Mouse (Mus musculus) testis, postnatal 14 days (tissue): ENCODE measurements around the gene Hist1h2af.

ENCODE experiments used
- DNase-seq: peaks from one replicate; pipeline ENCODE4 v3.0.0; 2021; ENCODE audit warnings: low spot score

The Hist1h2af gene

GRCm38 (mm10) chr13:23515281-23515680, 18.4 kb upstream of the Hist1h2af start:
- DNase-seq = no peak

DNA sequence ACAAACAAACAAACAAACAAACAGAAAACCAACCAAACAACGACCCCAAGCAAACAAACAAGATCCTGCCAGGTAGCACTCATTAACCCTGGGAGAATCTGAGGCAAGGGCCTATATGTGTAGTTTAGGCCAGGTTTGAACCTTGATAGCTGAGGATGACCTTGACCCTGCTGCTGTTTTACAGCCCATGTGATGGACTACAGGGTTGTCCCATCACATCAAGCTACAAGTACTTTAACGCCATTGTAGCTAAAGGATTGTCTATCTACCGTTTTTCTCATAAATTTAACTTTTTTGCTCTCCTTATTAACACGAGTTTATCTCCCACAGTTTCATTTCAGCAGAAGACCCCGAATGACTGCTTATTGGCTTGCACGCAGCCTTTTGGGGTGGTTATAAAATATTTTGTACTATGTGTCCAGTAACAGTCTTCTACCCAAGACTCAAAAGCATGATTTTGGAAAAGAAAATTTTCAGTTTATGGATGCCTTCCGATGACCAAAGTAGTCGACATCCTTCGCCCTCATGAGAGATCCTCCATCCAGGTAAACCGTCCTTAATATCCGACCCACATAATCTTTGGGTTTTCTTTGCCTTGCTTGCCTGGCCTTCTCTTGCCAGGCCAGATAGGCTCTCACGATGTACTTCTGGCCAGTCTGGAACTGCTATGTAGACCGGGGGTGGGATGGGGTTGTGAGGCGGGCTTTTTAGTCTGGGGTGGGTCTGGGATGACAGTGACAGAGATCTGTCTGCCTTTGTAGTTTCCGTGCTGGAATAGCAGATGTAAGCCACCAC, 17.7 kb upstream of the Hist1h2af start:
- no peak for DNase-seq

DNA sequence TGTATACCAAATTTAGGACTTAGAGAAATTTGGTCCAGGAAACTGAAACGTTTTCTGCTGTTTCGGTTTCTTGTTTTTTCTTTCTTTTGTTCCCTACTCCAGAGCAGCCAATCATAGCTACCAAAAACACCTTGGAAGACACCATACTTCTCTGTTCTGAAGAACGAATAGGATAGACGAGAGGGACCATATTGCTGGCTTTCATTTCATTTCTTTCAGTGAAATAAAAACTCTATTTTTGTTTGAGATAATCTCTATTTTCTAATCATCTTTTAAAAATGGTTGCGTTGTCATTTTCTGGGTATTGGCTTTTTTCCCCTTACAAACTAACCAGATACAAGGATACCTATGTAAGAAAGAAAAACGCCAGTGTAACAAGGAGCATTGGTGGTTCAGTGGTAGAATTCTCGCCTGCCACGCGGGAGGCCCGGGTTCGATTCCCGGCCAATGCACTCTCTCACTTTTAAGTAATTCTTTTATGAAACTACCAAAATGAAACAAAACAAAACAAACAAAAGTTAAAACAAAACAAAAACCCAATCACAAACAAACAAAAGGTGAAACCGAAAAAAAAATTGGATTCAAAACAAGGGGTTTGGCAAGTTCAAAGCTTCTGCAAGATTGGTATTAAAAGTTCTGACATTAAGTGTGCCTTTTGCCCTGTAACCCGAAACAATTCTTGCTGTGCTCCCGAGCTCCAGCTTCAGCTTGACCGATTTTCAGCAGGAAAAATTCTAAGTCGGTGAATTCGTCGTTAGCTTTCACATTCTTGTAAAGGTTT, 16.7 kb upstream of the Hist1h2af start:
- DNase-seq = no peak

DNA sequence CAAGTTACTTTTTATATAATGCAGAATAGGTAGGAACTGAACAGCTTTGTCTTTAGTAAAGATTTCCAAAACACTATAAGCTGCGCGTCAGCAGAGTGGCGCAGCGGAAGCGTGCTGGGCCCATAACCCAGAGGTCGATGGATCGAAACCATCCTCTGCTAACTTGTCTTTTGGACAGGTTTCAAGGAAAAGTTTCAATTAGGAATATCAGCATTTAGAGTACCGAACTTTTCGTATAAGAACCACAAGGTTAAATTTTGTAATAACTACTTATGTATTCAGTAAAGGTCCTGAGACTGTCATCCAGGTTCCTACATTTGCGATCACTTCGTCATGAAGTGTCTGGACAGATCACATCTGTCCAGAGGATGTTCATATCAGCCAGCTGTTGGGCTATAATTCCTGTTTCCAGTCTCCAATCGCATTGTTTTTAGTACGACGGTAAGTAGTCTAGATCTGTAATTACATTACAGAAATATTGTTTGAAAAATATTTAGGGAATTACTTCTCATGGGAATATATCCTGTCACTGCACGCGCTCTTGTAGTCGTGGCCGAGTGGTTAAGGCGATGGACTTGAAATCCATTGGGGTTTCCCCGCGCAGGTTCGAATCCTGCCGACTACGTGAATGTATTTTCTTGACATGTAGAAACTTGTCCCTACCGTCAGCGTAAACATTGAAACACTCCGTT, 16.0 kb upstream of the Hist1h2af start:
- peak; percentile 83 for DNase-seq

- no peak for DNase-seq
Measured at GRCm38 (mm10) chr13:23518295-23518603, 15.5 kb upstream of the Hist1h2af start.

DNA sequence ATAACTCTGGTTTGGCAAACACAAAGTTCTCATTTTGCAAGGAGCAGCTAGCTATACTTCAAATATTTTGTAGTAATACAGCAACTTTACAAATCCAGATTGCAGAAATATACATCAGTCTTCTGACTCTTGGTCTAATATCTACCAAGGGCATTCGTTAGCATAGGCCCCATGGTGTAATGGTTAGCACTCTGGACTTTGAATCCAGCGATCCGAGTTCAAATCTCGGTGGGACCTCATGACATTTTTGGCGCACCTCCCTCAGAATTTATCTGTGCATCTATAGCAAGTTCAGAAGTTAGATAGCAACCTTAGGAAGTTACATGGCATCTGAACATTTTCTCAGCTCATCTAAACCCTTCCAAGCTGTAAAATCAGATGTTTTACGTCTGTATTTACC, 14.8 kb upstream of the Hist1h2af start:
- DNase-seq = peak; percentile 62

DNA sequence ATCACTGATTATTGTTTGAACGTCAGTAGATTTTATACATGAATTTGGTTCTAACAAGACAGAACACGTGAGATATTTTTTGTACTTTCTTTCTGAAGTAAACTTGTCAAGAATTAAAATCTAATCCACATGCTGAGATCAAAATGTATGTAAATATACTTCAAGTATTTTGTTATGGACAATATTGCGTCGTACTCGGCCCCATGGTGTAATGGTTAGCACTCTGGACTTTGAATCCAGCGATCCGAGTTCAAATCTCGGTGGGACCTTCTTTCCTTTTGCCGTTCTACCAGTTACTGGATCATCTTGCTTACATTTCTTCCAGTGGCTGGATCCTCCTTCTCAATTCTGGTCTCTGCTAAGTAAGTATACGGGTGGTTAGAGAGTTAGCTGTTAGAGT, 14.3 kb upstream of the Hist1h2af start:
- peak; percentile 68 for DNase-seq

- DNase-seq = peak; percentile 77
Measured at GRCm38 (mm10) chr13:23521703-23522102, 12.0 kb upstream of the Hist1h2af start.

DNA sequence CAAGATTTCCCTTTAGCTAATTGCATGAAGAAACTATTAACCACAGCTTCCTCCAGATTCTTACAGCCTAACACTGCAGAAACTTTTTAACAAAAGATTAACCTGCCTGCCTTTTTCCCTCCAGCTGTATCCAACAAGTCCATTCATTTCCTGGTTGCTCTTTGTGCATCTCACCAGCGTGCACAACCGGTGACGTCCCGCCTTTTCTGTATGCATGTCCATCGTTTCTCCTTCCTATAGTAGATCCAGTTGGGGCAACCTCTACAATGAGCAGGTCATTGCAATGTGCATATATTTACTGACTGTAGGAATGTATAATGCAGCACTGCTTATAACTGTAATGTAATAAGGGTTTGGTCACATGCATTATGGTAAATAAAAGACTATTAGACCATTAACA, 9.7 kb upstream of the Hist1h2af start:
- DNase-seq = no peak

DNA sequence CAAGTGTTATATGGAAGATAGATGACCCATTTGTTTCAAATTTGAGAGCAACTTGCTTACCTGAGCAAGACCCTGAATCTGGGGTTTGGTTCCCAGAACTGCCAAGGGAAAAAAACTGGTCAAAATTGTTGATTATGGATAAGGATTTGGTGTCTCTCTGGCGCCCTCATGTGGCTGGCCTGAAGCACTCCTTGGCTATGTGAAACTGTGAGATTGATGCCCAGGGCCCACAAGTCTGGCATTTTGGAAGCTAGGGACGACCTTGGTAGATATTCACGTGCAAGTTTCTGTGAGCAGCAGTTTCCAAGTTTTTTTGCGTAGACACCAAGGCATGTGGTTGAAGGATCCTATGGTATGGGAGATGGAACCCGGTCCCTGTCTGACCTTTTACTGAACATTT, 9.1 kb upstream of the Hist1h2af start:
- peak; percentile 66 for DNase-seq

- DNase-seq = no peak
Measured at GRCm38 (mm10) chr13:23525901-23526300, 7.8 kb upstream of the Hist1h2af start.

GRCm38 (mm10) chr13:23526312-23526711, 7.4 kb upstream of the Hist1h2af start:
- DNase-seq = peak; percentile 81

- DNase-seq = no peak
Measured at GRCm38 (mm10) chr13:23529005-23529404, 4.7 kb upstream of the Hist1h2af start.

- no peak for DNase-seq
Measured at GRCm38 (mm10) chr13:23529480-23530165, 4.1 kb upstream of the Hist1h2af start.

DNA sequence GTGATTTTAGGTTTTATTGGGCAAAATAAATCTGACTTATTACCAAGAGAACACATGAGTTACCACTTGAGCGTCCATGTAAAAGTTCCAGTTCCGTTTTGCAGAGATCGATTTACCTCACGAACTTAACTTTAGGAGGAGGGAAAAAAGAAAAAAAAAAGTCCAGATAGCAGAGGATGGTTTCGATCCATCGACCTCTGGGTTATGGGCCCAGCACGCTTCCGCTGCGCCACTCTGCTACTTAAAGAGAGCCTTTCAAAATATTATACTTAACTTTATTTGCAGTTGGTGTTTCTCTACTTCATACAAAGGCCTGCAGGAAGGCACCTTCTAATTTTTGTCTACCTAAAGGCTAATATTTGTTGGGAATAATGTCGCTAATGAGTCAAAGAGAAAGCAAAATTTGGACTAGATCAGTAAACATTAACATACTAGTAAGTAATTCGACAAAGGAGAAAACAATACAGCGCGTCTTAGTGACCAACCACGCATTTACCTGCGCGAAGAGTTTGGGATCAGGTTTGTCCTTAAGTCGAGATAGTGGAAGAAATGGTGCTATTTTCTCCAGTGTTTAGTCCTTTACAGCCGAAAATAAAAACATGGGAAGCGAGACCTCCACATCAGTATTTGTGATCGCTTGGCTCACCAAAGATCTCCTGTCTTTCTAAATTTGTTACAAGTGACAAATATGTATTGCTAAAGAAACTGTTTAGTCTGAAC, 3.4 kb upstream of the Hist1h2af start:
- peak; percentile 56 for DNase-seq

- DNase-seq = peak; percentile 99
Measured at GRCm38 (mm10) chr13:23530901-23531875, 2.5 kb upstream of the Hist1h2af start, which contains the start of gene Hist1h4h. Gene Hist1h4h, plus strand, starts transcription at chr13:23531050.

DNA sequence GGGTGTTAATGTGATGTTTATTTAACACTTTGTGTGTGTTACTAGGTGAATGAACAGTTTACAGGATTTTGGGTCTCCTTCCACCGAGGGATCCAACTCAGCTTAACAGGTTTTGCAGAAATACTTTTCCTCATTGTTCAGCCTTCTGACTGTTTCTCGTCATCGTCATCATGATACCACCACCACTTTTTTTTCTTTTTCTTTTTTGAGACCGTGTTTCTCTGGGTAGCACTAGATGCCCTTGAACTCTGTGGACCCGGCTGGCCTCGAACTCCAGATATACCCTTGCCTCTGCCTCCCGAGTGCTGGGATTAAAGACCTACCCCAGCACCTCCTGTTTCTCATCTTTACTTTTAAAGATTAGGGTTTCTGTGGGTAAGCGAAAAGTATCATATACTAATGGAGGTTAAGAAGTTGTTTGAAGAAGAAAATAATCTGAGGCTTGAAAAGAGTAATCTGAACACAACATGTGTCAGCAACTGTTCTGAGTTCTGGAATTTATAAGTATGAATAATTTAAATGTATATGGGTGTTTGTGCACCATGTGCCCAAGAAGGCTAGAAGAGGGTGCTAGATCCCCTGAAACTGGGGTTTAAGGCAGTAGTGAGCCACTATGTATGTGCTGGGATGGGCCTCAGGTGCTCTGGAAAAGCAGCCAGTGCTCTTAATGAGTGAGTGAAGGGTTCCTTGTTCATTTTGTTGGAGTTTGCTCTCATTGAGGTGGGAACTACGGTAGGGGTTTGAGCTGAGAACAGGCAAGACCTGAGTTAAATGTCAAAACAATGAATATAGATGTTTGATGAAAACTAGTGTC, 1.2 kb upstream of the Hist1h2af start:
- DNase-seq = no peak

GRCm38 (mm10) chr13:23534368-23535131, 844 bp downstream of the Hist1h2af start:
- no peak for DNase-seq
